Mouse (Mus musculus): Measurements from ENCODE around the gene Smpd1. TPM values are rescaled to one million over a fixed set of nuclear protein-coding genes. Genes with fewer than 3 reads are reported as not detected.

The Smpd1 gene
- 69.1 and 110 TPM in 2 replicates for polyA plus RNA-seq (2012; rRNA removed; ENCODE audit: low replicate concordance)

GRCm38 (mm10) chr7:105554212-105554942 lies at the start of gene Smpd1:
Smpd1 (plus strand) TSS chr7:105554360.

GRCm38 (mm10) chr7:105581094-105581703 lies 27.0 kb downstream of the Smpd1 start, which contains the start of gene Apbb1:
Apbb1 (minus strand) TSS chr7:105581653.

Other genes starting within 250 kb of the Smpd1 start
- not detected in 2 replicates for gene Olfr689, start 243.2 kb upstream of the Smpd1 start, polyA plus RNA-seq (2012; rRNA removed; ENCODE audit: low replicate concordance)
- not detected in 2 replicates for gene Olfr690, start 220.3 kb upstream of the Smpd1 start, polyA plus RNA-seq (2012; rRNA removed; ENCODE audit: low replicate concordance)
- gene Olfr691, start 212.1 kb upstream of the Smpd1 start, polyA plus RNA-seq (2012; rRNA removed; ENCODE audit: low replicate concordance), result not detected in 2 replicates
- gene Olfr692, start 186.1 kb upstream of the Smpd1 start, polyA plus RNA-seq (2012; rRNA removed; ENCODE audit: low replicate concordance), result not detected in 2 replicates
- gene Gm5901, start 179.3 kb upstream of the Smpd1 start, polyA plus RNA-seq (2012; rRNA removed; ENCODE audit: low replicate concordance), result not detected in 2 replicates
- gene Fam160a2, start 154.3 kb upstream of the Smpd1 start, polyA plus RNA-seq (2012; rRNA removed; ENCODE audit: low replicate concordance), result 59.1 and 65.1 TPM in 2 replicates
- 0.27 and 0.30 TPM in 2 replicates for gene Cnga4, start 149.8 kb upstream of the Smpd1 start, polyA plus RNA-seq (2012; rRNA removed; ENCODE audit: low replicate concordance)
- gene Cckbr, start 128.6 kb upstream of the Smpd1 start, polyA plus RNA-seq (2012; rRNA removed; ENCODE audit: low replicate concordance), result not detected in 2 replicates
- 92.9 and 226 TPM in 2 replicates for gene Cavin3, start 72.1 kb upstream of the Smpd1 start, polyA plus RNA-seq (2012; rRNA removed; ENCODE audit: low replicate concordance)
- 23.3 and 35.9 TPM in 2 replicates for gene Apbb1, start 27.3 kb downstream of the Smpd1 start, polyA plus RNA-seq (2012; rRNA removed; ENCODE audit: low replicate concordance)
- 1.1 and 13.0 TPM in 2 replicates for gene Hpx, start 45.8 kb downstream of the Smpd1 start, polyA plus RNA-seq (2012; rRNA removed; ENCODE audit: low replicate concordance)
- gene Trim3, start 79.2 kb downstream of the Smpd1 start, polyA plus RNA-seq (2012; rRNA removed; ENCODE audit: low replicate concordance), result 47.8 and 65.0 TPM in 2 replicates
- 143 and 164 TPM in 2 replicates for gene Timm10b, start 85.7 kb downstream of the Smpd1 start, polyA plus RNA-seq (2012; rRNA removed; ENCODE audit: low replicate concordance)
- 58.6 and 60.8 TPM in 2 replicates for gene Arfip2, start 86.1 kb downstream of the Smpd1 start, polyA plus RNA-seq (2012; rRNA removed; ENCODE audit: low replicate concordance)
- gene Gm45799, start 86.2 kb downstream of the Smpd1 start, polyA plus RNA-seq (2012; rRNA removed; ENCODE audit: low replicate concordance), result 262 and 505 TPM in 2 replicates
- gene Dnhd1, start 96.5 kb downstream of the Smpd1 start, polyA plus RNA-seq (2012; rRNA removed; ENCODE audit: low replicate concordance), result 2.3 and 5.4 TPM in 2 replicates
- 124 and 195 TPM in 2 replicates for gene Ilk, start 182.2 kb downstream of the Smpd1 start, polyA plus RNA-seq (2012; rRNA removed; ENCODE audit: low replicate concordance)
- 8.2 and 10.6 TPM in 2 replicates for gene Rrp8, start 183.0 kb downstream of the Smpd1 start, polyA plus RNA-seq (2012; rRNA removed; ENCODE audit: low replicate concordance)
- gene Taf10, start 190.0 kb downstream of the Smpd1 start, polyA plus RNA-seq (2012; rRNA removed; ENCODE audit: low replicate concordance), result 320 and 670 TPM in 2 replicates
- gene Tpp1, start 197.9 kb downstream of the Smpd1 start, polyA plus RNA-seq (2012; rRNA removed; ENCODE audit: low replicate concordance), result 156 and 246 TPM in 2 replicates
- 11.7 and 15.2 TPM in 2 replicates for gene Dchs1, start 233.3 kb downstream of the Smpd1 start, polyA plus RNA-seq (2012; rRNA removed; ENCODE audit: low replicate concordance)

Measured in mammary gland, adult 2 months (tissue).